Mouse (Mus musculus): ENCODE results near the gene Ocel1.

DNA sequence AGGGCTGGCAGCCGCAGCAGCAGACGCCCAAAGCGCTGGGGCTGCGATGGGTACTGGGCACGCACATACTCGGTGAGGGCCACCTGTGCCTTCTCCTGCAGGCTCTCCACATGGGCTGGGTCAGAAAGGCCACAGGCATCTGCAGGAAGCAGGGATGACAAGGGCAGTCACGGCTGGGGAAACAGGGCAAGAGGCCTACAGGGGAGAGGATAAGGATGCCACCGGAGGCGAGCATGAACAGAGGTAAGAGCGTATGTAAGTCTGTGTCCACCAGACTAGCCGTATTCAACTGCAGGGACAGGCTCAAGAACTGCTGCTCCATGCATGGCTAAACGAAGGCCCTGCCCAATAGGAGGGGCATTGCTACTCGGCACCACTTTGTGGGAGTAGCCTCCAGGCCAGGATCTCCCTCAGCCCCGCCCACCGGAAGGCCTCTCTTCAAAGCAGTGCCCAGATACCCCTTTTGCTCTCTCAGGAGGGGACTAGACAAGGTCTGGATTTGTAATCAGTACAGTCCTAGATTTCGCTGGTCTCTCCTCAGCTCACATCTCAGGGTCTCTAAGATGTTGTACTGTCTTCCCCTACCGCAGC, 3.6 kb downstream of the Ocel1 start:
- TF ChIP-seq CTCF (IDR thresholded peaks at IDR 0.05) (no peak), EP300 (IDR thresholded peaks at IDR 0.05) (no peak)
